Mouse (Mus musculus) retina, postnatal 7 days (tissue): Measurements from ENCODE around the gene Zfp212.
"Not testable (repeated sequence)": the region's sequence is repeated elsewhere in the genome, so short reads cannot be mapped to it uniquely, and the experiment has no call there.

Source experiments
- DNase-seq: peaks from one replicate; pipeline ENCODE4 v3.0.0-alpha.2; 2012; ENCODE audit warnings: low read depth, low spot score

Zfp212 gene

GRCm38 (mm10) chr6:47942461-47942860 is 22.2 kb downstream of the Zfp212 start:
- DNase-seq, result no peak

GRCm38 (mm10) chr6:47943021-47943691 is 22.9 kb downstream of the Zfp212 start:
- DNase-seq, result peak; percentile 61

DNA sequence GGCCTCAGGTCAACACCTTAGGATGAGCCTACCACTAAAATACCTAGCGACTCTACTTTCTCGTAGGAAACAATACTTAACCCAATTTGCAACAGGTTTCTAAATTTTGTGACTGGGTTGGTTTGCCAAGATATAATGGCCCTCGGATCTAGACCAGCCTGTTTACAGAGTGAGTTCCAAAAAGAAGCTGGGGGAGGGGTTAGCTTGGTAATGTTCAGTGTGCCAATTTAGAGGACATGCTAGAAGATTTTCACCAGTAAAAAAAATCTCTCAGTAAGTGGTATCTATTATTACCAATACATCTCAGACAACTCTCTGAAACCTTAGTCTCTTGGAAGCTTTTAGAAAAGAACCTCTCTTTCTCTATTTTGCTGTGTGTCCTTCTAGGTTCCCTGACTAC is 23.4 kb downstream of the Zfp212 start:
- DNase-seq, result no peak

DNA sequence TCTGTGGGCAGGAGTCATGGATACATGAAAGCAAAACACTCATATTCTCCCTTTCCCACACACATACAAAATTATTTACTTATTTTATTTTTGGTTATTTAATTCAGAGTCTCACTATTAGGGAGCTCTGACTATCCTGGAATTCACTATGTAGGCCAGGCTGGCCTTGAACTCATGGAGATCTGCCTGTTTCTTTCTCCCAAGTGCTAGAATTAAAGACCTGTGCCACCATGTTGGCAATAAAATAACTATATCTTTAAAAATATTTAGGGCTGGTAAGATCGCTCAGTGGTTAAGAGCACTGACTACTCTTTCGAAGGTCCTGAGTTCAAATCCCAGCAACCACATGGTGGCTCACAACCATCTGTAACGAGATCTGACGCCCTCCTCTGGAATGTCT is 27.1 kb downstream of the Zfp212 start:
- DNase-seq, result no peak

- DNase-seq, result peak; percentile 82
Observed at GRCm38 (mm10) chr6:47953191-47953726, 33.0 kb downstream of the Zfp212 start, which contains the start of gene Zfp956. Gene Zfp956 (plus strand): TSS chr6:47953390.

- no peak for DNase-seq
Observed at GRCm38 (mm10) chr6:47954425-47954824, 34.1 kb downstream of the Zfp212 start.

DNA sequence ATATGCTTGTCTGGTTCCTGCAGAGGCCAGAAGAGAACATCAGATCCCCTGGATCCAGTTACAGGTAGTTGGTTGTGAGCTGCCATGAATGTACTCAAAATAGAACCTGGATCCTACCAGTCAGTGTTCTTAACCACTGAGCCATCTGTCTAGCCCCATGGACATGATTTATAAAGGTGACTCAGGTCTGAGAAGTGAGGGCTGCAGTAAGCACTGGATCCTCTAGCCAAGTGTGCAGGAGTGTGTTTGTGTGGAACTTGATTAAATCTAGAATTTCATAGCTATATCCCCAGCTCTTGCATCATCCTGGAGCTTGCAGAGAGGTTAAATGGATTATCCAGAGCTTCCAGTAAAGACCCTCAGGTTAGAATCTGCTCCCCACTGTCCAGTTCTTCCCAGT is 37.5 kb downstream of the Zfp212 start:
- DNase-seq, result no peak

DNA sequence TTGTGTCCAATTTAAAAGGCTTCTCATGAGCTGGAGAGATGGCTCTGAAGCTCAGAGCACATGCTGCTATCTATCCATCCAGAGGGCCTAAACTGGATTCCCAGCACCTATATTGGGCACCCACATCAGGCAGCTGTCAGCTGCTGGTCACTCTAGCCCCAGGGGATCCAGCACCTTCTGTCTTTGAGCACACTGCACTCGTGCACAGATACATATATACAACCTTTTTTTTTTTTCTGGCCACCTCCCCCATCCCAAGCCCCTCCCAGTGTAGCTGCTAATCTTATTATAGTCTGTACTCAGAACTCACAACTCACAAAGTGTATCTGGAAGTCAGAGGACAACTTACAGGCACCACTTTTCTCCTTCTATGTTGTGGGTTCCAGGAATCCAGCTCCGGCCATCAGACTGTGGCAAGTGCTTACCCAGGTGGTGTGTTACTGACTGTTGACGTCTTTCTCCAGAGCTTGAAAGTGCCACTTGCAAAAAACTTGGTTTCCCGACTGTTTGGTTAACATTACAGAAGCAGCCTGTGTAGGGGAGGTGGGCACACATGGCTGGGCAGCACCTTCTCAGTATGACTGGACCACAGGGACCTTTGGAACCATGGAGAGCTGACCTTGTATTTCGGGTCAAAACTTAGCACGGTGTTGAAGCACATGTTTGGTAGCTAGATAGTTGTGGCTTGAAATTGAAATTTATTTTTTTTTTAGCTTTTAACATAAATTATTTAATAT is 40.6 kb downstream of the Zfp212 start:
- no peak for DNase-seq

DNA sequence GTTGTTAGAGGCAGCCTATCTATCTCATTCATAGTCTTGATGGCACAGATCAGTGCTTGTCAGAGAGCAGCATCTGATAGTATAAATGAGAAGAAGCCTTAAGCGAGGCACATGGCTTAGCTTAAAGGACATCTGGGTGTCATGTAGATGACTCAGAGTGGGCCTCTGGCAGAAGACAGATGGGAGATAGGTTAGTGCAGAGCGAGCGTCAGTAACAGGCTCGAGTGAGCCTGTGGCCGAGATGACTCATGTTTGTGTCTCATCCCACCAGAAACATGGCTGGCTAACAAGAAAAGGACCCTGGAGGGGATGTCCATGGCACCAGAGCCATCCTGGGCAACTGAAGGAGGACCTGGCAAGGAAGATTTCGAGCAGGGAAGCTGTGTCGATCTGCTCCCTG is 42.8 kb downstream of the Zfp212 start:
- no peak for DNase-seq

- DNase-seq, result not testable (repeated sequence)
Observed at GRCm38 (mm10) chr6:47968166-47968565, 47.9 kb downstream of the Zfp212 start.

- DNase-seq, result no peak
Observed at GRCm38 (mm10) chr6:47974599-47974998, 54.3 kb downstream of the Zfp212 start.

DNA sequence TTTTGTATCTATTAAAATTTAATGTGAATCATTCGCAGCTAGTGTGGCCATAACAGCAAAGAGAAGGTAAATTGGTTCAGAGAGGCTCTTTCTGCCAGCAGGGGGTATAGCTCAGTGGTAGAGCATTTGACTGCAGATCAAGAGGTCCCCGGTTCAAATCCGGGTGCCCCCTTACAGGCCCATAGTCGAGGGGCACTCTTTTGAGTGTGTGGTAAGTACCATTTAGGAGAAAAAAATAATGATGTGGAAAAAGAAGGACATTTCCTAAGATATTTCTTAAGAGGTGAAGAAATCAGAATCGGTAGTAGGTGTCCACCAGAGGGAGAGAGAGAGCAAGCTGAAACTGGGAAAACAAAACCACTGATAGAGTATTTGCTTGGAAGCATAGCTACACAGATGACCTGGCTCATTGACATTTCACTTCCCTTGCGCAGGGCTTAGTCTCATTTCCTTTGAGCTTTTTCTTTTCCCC is 58.7 kb downstream of the Zfp212 start:
- peak; percentile 25 for DNase-seq
